Mouse (Mus musculus): Measurements from ENCODE around the gene Sptbn1. TPM values are rescaled to one million over a fixed set of nuclear protein-coding genes. Genes with fewer than 3 reads are reported as not detected.

Sptbn1 gene
- polyA plus RNA-seq, 1 experiment from 2014 or later, result 99.0 TPM

DNA sequence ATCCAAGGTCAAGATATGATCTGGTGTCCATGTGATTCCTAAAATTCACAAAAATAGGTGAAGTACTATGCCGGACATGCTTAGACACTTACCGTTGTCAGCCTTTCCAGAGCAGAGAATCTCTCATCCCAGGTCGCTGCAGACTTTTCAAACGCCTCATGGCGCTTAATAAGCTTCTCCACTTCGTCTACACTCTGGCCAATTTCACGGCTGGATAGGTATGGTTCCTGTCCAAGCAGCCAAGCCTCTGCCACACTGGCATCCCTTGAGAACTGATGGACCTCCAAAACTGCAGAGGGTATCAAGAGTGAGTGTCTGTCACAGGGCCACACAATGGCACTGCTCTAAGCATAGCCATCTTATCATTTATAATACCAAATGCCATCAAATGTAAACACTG, 157.3 kb downstream of the Sptbn1 start:
- 85% methylated on average over 7 of the region's 7 CpGs for WGBS
- Histone ChIP-seq H3K4me2 (replicated peaks) (no peak overlapping the region), H3K27me3 (no peaks in the 10 kb centered on the region), H3K4me1 (no peaks in the 10 kb centered on the region), H3K9me3 (replicated peaks) (no peaks in the 10 kb centered on the region), H3K27ac (replicated peaks) (no peak overlapping the region), H3K4me3 (replicated peaks) (no peak overlapping the region), H3K36me3 (peaks cover 76% of the 10 kb centered on the region), H3K9ac (no peak overlapping the region)
- ATAC-seq (ENCODE audit: insufficient number of reproducible peaks, low FRiP score, low TSS enrichment, low read depth), result no peak

DNA sequence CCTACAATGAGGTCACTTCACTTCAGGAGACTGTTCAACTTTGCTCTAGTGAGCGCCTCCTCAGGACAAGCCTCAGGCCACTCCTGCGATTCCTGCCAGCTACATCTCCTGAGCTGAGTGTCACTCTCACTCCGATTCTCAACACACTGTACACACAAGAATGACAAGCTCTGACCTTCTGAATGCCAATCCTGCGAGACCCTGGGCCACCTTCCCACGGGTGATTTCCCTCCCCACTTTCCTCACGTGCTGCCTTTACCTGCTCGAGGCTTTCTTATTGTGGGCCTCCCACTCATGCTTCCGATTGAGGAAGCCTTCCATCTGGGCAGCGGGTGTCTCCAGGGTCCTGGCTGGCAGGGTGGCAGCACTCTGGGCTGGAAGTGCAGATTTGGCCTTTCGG, 163.8 kb downstream of the Sptbn1 start:
- WGBS, result 90% methylated on average over 10 of the region's 10 CpGs
- Histone ChIP-seq H3K4me2 (replicated peaks) (no peak overlapping the region), H3K27me3 (no peaks in the 10 kb centered on the region), H3K4me3 (replicated peaks) (no peak overlapping the region), H3K9ac (no peak overlapping the region), H3K36me3 (peaks cover 80% of the 10 kb centered on the region), H3K27ac (replicated peaks) (no peak overlapping the region), H3K4me1 (no peaks in the 10 kb centered on the region), H3K9me3 (replicated peaks) (no peaks in the 10 kb centered on the region)
- ATAC-seq (ENCODE audit: insufficient number of reproducible peaks, low FRiP score, low TSS enrichment, low read depth), result no peak

DNA sequence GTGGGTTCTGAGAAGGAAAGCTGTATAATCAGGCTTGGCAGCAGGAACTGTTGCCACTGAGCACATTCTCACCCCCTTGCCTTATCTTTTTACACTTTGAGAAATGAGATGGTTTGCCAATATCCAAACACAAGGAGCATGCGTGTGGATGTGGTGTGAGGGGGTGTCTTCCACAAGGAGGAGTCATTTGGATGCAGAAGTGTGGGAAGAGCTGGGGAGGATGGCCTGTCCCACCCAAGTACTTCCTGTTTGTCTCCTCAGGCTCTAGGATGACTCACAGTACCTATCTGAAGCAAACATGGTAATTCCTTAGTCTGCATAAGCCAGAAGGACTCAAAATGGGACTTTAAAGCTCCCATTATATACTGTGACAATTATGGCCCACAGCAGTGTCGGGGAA, 165.4 kb downstream of the Sptbn1 start:
- Histone ChIP-seq H3K4me1 (no peaks in the 10 kb centered on the region), H3K4me2 (replicated peaks) (no peak overlapping the region), H3K9ac (no peak overlapping the region), H3K4me3 (replicated peaks) (no peak overlapping the region), H3K36me3 (peaks cover 75% of the 10 kb centered on the region), H3K9me3 (replicated peaks) (no peaks in the 10 kb centered on the region), H3K27ac (replicated peaks) (no peak overlapping the region), H3K27me3 (no peaks in the 10 kb centered on the region)
- no peak for ATAC-seq (ENCODE audit: insufficient number of reproducible peaks, low FRiP score, low TSS enrichment, low read depth)
- WGBS, result 84% methylated on average over 2 of the region's 2 CpGs

DNA sequence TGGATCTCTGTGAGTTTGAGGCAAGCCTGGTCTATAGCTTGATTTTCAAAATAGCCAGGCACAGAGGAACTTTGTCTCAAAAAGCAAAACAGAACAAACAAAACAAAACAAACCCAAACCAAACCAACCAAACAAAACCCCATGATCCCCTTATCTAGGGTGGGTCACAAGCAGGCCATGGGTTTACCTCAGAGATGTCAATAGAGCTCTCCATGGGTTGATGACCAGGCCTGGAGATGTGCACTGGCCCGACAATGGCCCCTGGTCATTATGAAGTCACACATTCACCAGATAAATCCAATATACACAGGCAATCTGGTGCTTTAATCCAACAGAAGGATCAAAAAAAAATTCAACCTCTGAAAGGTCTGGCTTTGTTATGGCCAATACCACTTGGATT, 166.2 kb downstream of the Sptbn1 start:
- no peak for ATAC-seq (ENCODE audit: insufficient number of reproducible peaks, low FRiP score, low TSS enrichment, low read depth)
- no peaks in the 10 kb centered on the region for H3K9me3 ChIP-seq (replicated peaks)
- H3K27ac ChIP-seq (replicated peaks), result no peak overlapping the region
- H3K4me1 ChIP-seq, result no peaks in the 10 kb centered on the region
- no peak overlapping the region for H3K4me2 ChIP-seq (replicated peaks)
- H3K36me3 ChIP-seq, result peaks cover 80% of the 10 kb centered on the region
- H3K4me3 ChIP-seq (replicated peaks), result no peak overlapping the region
- no peak overlapping the region for H3K9ac ChIP-seq
- 91% methylated on average over 1 of the region's 1 CpGs for WGBS
- no peaks in the 10 kb centered on the region for H3K27me3 ChIP-seq

DNA sequence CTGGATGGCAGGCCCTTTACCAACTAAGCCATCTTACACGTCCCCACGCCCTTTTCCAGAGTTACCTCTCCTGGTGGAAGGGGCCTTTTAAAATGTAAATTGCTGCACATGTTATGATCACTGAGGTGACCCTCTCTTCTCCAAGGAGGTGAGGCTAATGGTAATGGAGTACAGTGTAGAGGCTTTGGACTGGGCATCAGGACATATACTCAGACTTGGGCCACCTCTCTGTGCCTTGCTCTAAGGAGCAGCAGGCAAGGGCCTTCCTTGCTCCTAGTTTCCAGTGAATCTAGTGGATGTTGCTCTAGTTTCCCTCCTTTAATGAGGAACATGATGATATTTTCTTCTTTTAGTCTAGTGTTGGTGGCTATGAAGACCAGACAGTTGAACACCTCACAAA, 166.8 kb downstream of the Sptbn1 start:
- Histone ChIP-seq H3K9ac (no peak overlapping the region), H3K9me3 (replicated peaks) (no peaks in the 10 kb centered on the region), H3K27me3 (no peaks in the 10 kb centered on the region), H3K36me3 (peaks cover 74% of the 10 kb centered on the region), H3K4me2 (replicated peaks) (no peak overlapping the region), H3K4me3 (replicated peaks) (no peak overlapping the region), H3K4me1 (no peaks in the 10 kb centered on the region), H3K27ac (replicated peaks) (no peak overlapping the region)
- ATAC-seq (ENCODE audit: insufficient number of reproducible peaks, low FRiP score, low TSS enrichment, low read depth), result no peak
- WGBS, result 91% methylated on average over 2 of the region's 2 CpGs

DNA sequence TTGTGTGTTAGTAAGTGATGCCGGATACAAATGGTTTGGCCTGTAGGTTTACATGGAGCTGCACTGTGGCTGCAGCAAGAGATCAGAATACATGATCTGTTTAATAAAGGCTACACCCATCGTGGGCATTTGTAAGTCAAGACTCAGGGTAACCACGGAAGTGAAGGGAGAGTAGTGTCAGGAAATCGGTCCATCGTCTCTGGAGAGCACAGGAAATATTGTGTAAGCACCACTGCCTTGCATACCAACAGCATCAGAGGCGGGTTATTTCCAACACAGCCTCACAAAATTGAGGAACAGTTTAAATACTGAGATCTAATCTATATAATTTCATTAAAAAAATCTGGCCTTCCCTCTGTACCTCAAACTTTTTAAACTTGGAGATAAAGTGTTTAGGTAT, 168.1 kb downstream of the Sptbn1 start:
- H3K27ac ChIP-seq (replicated peaks), result no peak overlapping the region
- peaks cover 63% of the 10 kb centered on the region for H3K36me3 ChIP-seq
- H3K4me1 ChIP-seq, result no peaks in the 10 kb centered on the region
- no peaks in the 10 kb centered on the region for H3K27me3 ChIP-seq
- no peak overlapping the region for H3K4me2 ChIP-seq (replicated peaks)
- 73% methylated on average over 6 of the region's 6 CpGs for WGBS
- no peaks in the 10 kb centered on the region for H3K9me3 ChIP-seq (replicated peaks)
- no peak overlapping the region for H3K4me3 ChIP-seq (replicated peaks)
- ATAC-seq (ENCODE audit: insufficient number of reproducible peaks, low FRiP score, low TSS enrichment, low read depth), result no peak
- no peak overlapping the region for H3K9ac ChIP-seq

DNA sequence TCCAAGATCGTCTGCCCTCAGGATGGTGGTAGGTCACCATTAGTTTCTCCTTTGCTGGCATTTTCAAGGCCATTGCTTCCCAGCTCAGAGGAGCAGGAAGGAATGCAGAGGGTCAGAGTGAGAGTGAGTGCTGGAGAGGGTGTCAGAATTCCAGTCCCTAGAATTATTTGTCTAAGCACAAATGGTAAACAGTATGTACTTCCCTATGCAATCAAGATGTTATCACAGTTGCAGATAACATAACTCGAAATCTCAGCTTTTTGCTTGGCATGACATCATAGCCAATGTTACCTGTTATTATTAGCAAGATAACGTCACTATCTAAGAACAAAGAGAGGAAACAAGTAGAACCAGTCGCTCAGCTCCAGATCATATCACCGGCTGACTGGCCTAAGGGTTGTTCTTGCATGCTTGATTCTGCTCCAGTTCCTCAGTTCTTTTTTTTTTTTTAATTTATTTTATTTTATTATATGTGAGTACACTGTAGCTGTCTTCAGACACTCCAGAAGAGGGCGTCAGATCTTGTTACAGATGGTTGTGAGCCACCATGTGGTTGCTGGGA, 172.7 kb downstream of the Sptbn1 start:
- H3K4me1 ChIP-seq, result no peaks in the 10 kb centered on the region
- H3K9ac ChIP-seq, result no peak overlapping the region
- no peak overlapping the region for H3K4me2 ChIP-seq (replicated peaks)
- no peaks in the 10 kb centered on the region for H3K27me3 ChIP-seq
- H3K9me3 ChIP-seq (replicated peaks), result no peaks in the 10 kb centered on the region
- H3K36me3 ChIP-seq, result peaks cover 18% of the 10 kb centered on the region
- no peak for ATAC-seq (ENCODE audit: insufficient number of reproducible peaks, low FRiP score, low TSS enrichment, low read depth)
- H3K27ac ChIP-seq (replicated peaks), result no peak overlapping the region
- 64% methylated on average over 6 of the region's 6 CpGs for WGBS
- H3K4me3 ChIP-seq (replicated peaks), result no peak overlapping the region

DNA sequence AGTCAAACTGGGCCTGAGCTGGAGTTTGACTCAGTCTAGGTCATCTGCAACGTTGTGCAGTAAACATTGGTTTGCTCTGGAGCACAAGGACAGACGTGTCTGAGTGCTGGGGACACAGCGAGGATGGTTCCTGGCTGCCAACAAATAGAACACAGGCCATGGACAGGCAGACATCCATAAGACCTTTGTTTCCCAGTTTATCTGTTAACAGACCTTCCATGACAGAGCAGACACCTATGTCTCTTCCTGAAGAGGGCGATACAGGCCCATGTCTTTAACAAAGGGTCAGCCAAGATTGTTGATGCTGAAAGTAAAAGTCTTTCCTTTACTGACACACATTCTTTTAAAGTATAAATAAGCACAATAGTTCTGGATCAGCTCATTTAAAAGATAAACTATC, 176.1 kb downstream of the Sptbn1 start:
- Histone ChIP-seq H3K4me2 (replicated peaks) (no peak overlapping the region), H3K4me3 (replicated peaks) (no peak overlapping the region), H3K27ac (replicated peaks) (no peak overlapping the region), H3K27me3 (no peaks in the 10 kb centered on the region), H3K9me3 (replicated peaks) (no peaks in the 10 kb centered on the region), H3K36me3 (peaks cover under 1% of the 10 kb centered on the region; the same call in 1 of the 2 replicates), H3K4me1 (no peaks in the 10 kb centered on the region), H3K9ac (no peak overlapping the region)
- 48% methylated on average over 4 of the region's 4 CpGs for WGBS
- no peak for ATAC-seq (ENCODE audit: insufficient number of reproducible peaks, low FRiP score, low TSS enrichment, low read depth)

DNA sequence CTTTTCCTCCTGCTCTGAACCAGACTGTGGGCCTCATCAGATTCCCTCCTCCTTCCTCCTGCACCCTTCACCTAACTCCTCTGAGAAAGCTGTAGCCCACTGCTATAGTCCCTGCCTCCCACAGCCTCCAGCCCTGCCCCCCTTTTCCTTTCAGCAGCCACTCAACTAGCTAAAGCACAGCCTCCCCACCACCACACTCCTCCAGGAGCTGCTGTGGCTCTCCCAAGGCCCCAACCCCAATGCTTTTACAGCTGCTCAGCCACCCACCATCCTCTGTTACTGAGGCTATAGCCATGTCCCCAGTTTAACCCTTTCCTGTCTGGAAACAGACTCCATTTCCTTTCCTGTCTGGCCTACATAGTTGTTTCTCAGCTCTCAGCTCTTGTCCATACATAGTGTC, 182.9 kb downstream of the Sptbn1 start:
- Histone ChIP-seq H3K36me3 (no peaks in the 10 kb centered on the region), H3K9ac (no peak overlapping the region), H3K27ac (replicated peaks) (no peak overlapping the region), H3K4me1 (no peaks in the 10 kb centered on the region), H3K27me3 (no peaks in the 10 kb centered on the region), H3K4me3 (replicated peaks) (no peak overlapping the region), H3K9me3 (replicated peaks) (no peaks in the 10 kb centered on the region), H3K4me2 (replicated peaks) (no peak overlapping the region)
- no peak for ATAC-seq (ENCODE audit: insufficient number of reproducible peaks, low FRiP score, low TSS enrichment, low read depth)

DNA sequence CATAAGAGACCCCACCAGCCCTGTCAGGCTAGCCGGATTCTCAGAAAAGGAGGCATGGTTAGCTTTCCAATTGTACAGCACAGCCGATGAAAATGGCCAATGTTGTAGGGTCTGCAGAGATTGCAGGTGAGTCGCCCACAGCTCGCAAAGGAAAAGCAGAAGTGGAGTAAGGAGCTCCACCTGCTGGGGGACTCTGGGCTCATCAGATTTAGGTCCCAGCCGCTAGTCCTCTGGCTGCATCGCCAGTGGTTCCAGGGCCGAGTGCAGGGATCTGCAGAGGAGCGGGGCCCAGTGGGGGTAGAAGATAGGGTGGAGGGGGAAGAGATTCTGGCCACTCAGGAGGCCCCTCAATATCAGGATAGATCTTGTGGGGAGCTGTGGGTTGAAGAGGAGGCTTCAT, 210.7 kb downstream of the Sptbn1 start:
- H3K36me3 ChIP-seq, result no peaks in the 10 kb centered on the region
- no peak overlapping the region for H3K4me2 ChIP-seq (replicated peaks)
- H3K27ac ChIP-seq (replicated peaks), result no peak overlapping the region
- no peak for ATAC-seq (ENCODE audit: insufficient number of reproducible peaks, low FRiP score, low TSS enrichment, low read depth)
- H3K9me3 ChIP-seq (replicated peaks), result no peaks in the 10 kb centered on the region
- no peaks in the 10 kb centered on the region for H3K27me3 ChIP-seq
- no peaks in the 10 kb centered on the region for H3K4me1 ChIP-seq
- H3K9ac ChIP-seq, result no peak overlapping the region
- WGBS, result 44% methylated on average over 8 of the region's 8 CpGs
- no peak overlapping the region for H3K4me3 ChIP-seq (replicated peaks)

Measured in embryonic facial prominence, embryonic 15.5 days (tissue).